In the genomic region with DNA sequence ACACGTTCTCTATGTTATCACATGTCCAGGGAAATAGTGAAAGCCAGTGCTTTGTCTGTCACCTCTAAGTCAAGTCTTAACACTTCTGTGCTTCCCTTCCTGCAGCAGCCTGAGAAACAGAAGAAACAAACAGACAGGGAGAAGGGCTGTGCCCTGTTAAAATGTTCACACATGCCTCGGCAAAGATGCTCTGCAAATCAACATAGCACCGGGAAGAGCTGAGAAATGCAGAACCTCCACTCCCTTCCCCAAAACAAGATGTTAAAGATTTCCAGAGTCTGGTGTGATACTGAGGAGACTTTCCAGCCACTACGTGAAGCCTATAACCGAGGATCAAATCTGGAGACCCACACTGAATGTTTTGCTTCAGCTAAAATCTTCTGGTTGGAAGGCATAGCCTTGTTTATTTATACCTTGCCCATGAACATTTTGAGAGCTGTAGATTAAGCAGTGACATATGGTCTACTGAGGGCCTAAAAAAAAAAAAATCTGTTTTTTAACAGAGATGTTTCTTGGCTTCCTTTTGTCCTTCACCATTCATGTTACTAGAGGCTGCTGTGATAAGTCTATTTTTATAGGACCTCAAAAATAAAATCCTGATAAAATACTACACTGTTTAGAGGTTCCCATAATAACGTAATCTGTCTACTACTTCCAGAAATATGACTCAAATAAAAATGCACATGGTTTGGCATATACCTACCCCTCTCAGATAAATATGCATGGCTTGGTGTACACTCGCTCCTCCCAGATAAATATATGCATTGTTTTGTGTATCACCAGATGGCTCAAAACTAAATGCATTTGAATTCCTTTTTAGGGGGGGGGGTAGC, we compare ENCODE assay signal across 14 mouse cellular contexts.
A peak's percentile ranks its signal among the peaks of the same experiment; 100 is the strongest.
DNase-seq lines count a peak whose midpoint lies in the region; ATAC-seq lines count a peak whose summit lies in the region.
"Had no signal": no experiment of that assay in that cellular context is flagged by ENCODE, and none has a peak within 500 bp of the region (broad histone marks: within the 10 kb centered on the region; RNA-seq: fewer than 3 reads in every experiment).

No protein-coding gene starts in this region.

- no peaks in the 10 kb centered on the region for H3K36me3 ChIP-seq in heart, embryonic 13.5 days
- no peaks in the 10 kb centered on the region for H3K36me3 ChIP-seq in forebrain, embryonic 14.5 days (ENCODE audit: control insufficient read depth, insufficient read depth, low read length)
- H3K36me3 ChIP-seq: limb, embryonic 12.5 days; liver, embryonic 15.5 days had no signal

- H3K9me3 ChIP-seq in heart, embryonic 13.5 days: no peaks in the 10 kb centered on the region
- H3K9me3 ChIP-seq in forebrain, embryonic 14.5 days (replicated peaks; ENCODE audit: control insufficient read depth, low read length): no peaks in the 10 kb centered on the region
- H3K9me3 ChIP-seq: limb, embryonic 12.5 days; liver, embryonic 15.5 days had no signal

- no peak overlapping the region for H3K4me3 ChIP-seq in heart, embryonic 13.5 days
- no peak overlapping the region for H3K4me3 ChIP-seq in forebrain, embryonic 14.5 days (ENCODE audit: low read depth, low read length)
- H3K4me3 ChIP-seq: limb, embryonic 12.5 days; liver, embryonic 15.5 days had no signal

- peaks cover 12% of the 10 kb centered on the region; the same call in 1 of the 2 replicates for H3K4me1 ChIP-seq in heart, embryonic 13.5 days
- H3K4me1 ChIP-seq in forebrain, embryonic 14.5 days (ENCODE audit: control insufficient read depth, insufficient read depth, low read length): no peaks in the 10 kb centered on the region
- H3K4me1 ChIP-seq: limb, embryonic 12.5 days; liver, embryonic 15.5 days had no signal

- WGBS in heart, embryonic 13.5 days: 33% methylated on average over 7 of the region's 7 CpGs
- 59% methylated on average over 7 of the region's 7 CpGs for WGBS in forebrain, embryonic 14.5 days

- no peak for DNase-seq in heart, adult 8-10 months (ENCODE audit: low spot score)
- DNase-seq in left cerebral cortex, postnatal 25 days (ENCODE audit: low spot score in 2 of 2): peak; percentile 5 to 8
- DNase-seq in left cerebral cortex, adult 11 months (ENCODE audit: low spot score): no peak
- DNase-seq in brain, adult 2 months (ENCODE audit: low read depth, low spot score): peak; percentile 36
- DNase-seq in forebrain, embryonic 14.5 days (ENCODE audit: low spot score): peak; percentile 68
- no peak for DNase-seq in lung, postnatal 14 days
- DNase-seq in spleen, adult 12 weeks (ENCODE audit: low spot score): no peak
- DNase-seq: cerebellum, adult 9-11 months; gastrocnemius, postnatal 14 days; lung, postnatal 36 days had no signal

- intact Hi-C loops in left cerebral cortex, postnatal 25 days (cut with DNase I): no loop called here

- H3K4me2 ChIP-seq in heart, embryonic 13.5 days: peak overlapping the region; percentile 30; the same call in 1 of the 2 replicates
- H3K4me2 ChIP-seq in forebrain, embryonic 14.5 days (ENCODE audit: low read length): no peak overlapping the region
- H3K4me2 ChIP-seq: limb, embryonic 12.5 days; liver, embryonic 15.5 days had no signal

- H3K9ac ChIP-seq in heart, embryonic 13.5 days: no peak overlapping the region
- H3K9ac ChIP-seq in forebrain, embryonic 14.5 days (ENCODE audit: low read length): no peak overlapping the region
- H3K9ac ChIP-seq: limb, embryonic 12.5 days; liver, embryonic 15.5 days had no signal

- H3K27me3 ChIP-seq in heart, embryonic 13.5 days (replicated peaks): no peaks in the 10 kb centered on the region
- no peaks in the 10 kb centered on the region for H3K27me3 ChIP-seq in forebrain, embryonic 14.5 days (replicated peaks; ENCODE audit: control insufficient read depth, insufficient read depth, low read length)
- H3K27me3 ChIP-seq: limb, embryonic 12.5 days; liver, embryonic 15.5 days had no signal

- no peak for ATAC-seq in heart, embryonic 13.5 days (ENCODE audit: extremely low read depth, insufficient number of reproducible peaks, low FRiP score, low TSS enrichment)
- peak; percentile 90 for ATAC-seq in forebrain, embryonic 14.5 days
- ATAC-seq: inflammation-experienced regulatory T-cells, adult 6 months had no signal

- H3K27ac ChIP-seq in heart, embryonic 13.5 days (replicated peaks): no peak overlapping the region
- H3K27ac ChIP-seq in forebrain, embryonic 14.5 days (ENCODE audit: low read depth, low read length): peak overlapping the region; percentile 22; the same call in 1 of the 2 replicates
- H3K27ac ChIP-seq: limb, embryonic 12.5 days; liver, embryonic 15.5 days had no signal

Comparison
In these comparisons a context has a peak if more than half of its experiments do, and no peak if none do; other contexts are left out.
1. DNase-seq: peak in left cerebral cortex, postnatal 25 days (2 of 2), brain, adult 2 months (single experiment) and forebrain, embryonic 14.5 days (single experiment); none in heart, adult 8-10 months (single experiment), left cerebral cortex, adult 11 months (single experiment), lung, postnatal 14 days (single experiment) and spleen, adult 12 weeks (single experiment).